Mouse (Mus musculus): ENCODE measurements around the gene Gatc.
"Not testable (repeated sequence)": the region's sequence is repeated elsewhere in the genome, so short reads cannot be mapped to it uniquely, and the experiment has no call there.

Gatc gene

GRCm38 (mm10) chr5:115340577-115341313 is at the start of gene Gatc, which contains the start of gene Triap1:
Gene Gatc, minus strand, starts transcription at chr5:115341178.
Gene Triap1, plus strand, starts transcription at chr5:115341225.
- DNase-seq (ENCODE audit: low spot score): peak; percentile 83

DNA sequence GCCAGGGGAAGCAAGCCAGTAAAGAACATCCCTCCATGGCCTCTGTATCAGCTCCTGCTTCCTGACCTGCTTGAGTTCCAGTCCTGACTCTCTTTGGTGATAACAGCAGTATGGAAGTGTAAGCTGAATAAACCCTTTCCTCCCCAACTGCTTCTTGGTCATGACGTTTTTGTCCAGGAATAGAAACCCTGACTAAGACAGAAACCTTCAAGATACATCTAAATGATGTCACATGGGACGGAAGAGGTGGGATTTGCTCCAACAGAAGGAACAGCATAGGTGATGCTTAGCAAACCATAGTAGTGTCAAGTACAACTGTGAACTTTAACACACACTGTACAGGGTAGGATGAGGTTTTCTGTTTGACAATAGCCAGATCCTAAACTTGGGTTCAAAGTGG is 37.9 kb upstream of the Gatc start:
- DNase-seq (ENCODE audit: low spot score): not testable (repeated sequence)

GRCm38 (mm10) chr5:115375436-115375835 is 34.5 kb upstream of the Gatc start:
- DNase-seq (ENCODE audit: low spot score): no peak

DNA sequence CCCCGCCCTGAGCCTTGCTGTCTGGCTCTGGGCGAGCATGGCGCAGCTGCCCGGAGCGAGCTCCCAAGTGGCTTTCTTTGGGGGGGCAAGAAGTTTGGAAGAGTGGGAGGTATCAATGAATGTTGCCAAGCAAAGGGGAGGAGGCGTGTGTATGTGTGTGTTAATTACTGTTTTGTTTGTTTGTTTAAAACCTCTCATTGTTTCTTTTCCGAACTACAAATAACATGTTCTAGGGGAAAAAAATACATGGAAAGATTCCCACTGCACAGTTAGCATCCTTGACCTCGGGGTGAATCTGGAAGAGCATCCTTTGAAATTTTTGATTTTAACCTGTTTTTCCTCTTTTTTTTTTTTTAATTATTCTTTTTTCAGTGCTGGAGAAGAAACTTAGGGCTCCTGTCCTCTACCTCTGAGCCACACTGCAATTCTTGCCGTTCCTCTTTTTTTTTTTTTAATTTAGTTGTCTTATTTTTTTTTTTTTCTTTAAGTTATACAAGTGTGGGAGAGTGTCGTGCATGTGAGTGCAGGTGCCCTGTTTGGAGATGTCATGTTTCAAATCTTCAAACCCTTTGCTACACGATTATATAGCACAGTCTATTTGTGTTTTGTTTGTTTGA is 33.3 kb upstream of the Gatc start:
- DNase-seq (ENCODE audit: low spot score): no peak

DNA sequence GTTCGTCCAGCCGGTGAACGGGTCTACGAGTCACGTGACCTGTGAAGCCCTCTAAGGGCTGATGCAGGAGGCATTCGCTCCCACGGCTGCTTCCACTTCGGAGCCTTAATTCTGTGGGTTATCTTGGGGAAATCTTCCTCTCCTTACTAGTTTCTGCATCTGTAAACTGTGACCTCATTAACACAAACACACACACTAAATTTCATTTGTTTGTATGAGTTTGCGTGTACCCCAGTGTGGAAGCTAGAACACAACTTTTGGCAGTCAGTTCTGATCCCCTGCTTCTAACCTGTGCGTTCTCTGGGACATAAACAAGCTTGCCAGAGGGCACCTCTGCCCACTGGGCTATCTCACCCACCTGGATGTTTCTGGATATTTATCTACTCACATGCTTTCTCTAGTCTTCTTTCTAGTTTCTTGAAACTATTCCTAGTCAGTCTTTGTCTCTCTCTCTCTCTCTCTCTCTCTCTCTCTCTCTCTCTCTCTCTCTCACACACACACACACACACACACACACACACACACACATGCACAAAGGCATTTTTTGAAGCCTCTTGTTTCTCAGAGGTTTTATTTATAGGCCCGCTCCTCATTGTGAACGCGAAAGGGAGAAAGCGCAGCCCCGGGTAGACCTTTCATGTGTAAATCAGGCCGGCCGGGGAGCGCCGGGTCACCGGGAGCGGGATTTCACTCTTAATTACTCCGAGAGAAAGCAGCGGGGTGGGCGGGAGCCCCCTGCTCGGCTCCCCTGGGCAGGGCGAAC is 32.6 kb upstream of the Gatc start:
- no peak for DNase-seq (ENCODE audit: low spot score)

DNA sequence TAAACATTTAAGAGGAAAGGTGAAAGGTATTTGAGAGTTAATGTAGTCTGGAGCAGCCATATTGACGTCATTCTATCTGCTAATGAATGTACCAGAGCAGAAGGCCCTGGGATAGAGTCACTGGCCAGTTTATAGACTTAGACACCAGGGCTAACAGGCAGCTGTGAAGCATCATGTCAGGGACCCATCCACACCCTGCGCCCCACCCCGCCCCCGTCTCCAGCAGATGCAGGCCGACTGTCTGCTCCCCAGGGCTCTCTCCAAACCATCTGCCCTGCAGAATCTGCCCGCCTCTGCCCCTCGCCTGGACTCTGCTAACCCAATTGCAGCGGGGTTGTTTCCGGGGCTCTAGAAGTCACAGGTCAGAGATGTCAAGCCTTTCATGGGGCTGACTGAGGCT is 30.8 kb upstream of the Gatc start:
- DNase-seq (ENCODE audit: low spot score): no peak

DNA sequence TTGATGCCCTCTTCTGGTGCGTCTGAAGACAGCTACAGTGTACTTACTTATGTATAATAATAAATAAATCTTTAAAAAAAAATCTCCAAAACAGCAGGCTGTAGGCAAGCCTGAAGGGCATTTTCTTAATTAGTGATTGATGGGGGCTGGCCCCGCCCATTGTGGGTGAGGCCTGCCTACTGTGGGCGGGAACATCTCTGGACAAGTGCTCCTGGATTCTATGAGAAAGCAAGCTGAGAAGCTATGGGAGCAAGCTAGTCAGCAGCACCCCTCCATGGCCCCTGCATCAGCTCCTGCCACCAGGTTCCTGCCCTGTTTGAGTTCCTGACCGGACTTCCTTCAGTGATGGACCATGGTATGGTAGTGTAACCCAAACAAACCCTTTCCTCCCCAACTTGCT is 23.8 kb upstream of the Gatc start:
- no peak for DNase-seq (ENCODE audit: low spot score)

- no peak for DNase-seq (ENCODE audit: low spot score)
Observed at GRCm38 (mm10) chr5:115362819-115363714, 22.1 kb upstream of the Gatc start.

- DNase-seq (ENCODE audit: low spot score): no peak
Observed at GRCm38 (mm10) chr5:115362216-115362615, 21.2 kb upstream of the Gatc start.

DNA sequence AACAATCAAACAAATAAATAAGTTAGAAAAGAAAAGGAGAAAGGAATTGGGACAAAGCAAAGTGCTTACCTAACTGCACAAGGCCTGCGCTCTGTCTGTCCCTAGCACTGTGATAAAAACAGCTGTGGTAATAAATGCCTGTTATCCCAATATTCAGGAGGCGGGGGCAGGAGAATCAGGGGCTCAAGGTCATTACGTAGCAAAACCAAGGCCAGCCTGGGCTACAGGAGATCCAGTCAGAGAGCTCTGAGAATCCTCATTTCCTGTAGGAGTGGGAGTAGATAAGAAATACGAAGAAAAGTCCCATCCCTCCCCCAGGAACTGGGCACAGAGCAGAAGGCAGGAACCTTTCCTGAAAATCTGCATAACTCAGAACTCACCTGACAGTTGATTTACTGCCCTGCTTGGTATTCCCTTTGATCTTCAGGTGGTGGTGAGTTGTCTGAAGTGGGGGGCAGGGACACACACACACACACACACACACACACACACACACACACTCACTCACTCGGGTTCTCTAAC is 18.9 kb upstream of the Gatc start:
- no peak for DNase-seq (ENCODE audit: low spot score)

DNA sequence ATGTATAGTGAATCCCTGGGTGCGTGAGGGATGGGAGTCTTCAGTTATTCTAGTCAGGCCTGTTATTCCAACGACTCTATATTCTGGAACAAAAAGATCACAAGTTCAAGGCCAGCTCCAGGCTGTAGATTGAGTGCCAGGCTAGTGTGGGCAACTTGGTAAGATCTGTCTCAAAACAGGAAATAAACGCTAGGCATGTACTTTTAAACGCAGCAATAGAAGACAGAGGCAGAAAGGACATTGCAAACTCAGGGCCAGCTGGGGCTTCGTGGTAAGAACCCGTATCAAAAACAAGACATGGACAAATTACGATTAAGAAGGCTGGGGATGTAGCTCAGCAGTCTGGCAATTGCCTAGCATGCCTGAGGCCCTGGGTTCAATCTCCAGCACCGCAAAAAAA is 18.5 kb upstream of the Gatc start:
- DNase-seq (ENCODE audit: low spot score): no peak

DNA sequence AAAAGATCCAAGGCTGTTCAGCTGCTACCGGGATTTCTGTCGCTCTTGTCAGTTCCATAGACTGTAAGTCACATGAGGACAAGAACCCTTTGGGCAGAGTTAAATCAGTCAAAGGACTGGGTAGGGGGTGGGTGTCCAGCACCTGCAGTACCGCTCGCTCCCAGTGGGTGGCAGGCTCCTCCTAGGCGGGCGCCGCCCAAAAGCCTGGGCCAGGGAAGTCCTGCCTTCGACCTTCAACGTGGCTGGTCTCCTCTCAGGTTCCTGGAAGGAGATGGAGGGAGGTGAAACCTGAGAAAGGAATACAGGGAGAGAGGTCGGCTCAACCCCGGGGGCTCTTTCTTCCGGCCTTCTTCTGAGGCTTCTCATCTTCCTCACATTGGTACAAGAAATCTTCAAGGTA is 17.9 kb upstream of the Gatc start:
- peak; percentile 67 for DNase-seq (ENCODE audit: low spot score)

GRCm38 (mm10) chr5:115355070-115355469 is 14.1 kb upstream of the Gatc start:
- DNase-seq (ENCODE audit: low spot score): no peak

GRCm38 (mm10) chr5:115351348-115351747 is 10.4 kb upstream of the Gatc start:
- no peak for DNase-seq (ENCODE audit: low spot score)

DNA sequence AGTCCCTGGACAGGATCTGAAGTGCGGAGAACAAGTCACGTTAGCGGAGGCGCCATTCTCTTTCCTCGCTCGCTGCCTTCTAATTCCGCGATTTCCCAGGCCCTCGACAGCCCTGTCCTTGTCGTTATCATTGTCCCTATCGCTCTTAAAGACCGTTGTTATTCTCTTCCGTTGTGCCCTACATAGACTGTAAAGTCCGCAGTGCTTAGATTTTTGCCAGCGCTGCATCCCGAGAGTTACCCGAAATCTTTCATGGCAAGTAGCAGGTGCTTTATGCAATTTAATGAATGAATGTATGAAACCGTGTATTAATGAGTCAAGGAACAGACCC is 8.2 kb upstream of the Gatc start:
- no peak for DNase-seq (ENCODE audit: low spot score)

DNA sequence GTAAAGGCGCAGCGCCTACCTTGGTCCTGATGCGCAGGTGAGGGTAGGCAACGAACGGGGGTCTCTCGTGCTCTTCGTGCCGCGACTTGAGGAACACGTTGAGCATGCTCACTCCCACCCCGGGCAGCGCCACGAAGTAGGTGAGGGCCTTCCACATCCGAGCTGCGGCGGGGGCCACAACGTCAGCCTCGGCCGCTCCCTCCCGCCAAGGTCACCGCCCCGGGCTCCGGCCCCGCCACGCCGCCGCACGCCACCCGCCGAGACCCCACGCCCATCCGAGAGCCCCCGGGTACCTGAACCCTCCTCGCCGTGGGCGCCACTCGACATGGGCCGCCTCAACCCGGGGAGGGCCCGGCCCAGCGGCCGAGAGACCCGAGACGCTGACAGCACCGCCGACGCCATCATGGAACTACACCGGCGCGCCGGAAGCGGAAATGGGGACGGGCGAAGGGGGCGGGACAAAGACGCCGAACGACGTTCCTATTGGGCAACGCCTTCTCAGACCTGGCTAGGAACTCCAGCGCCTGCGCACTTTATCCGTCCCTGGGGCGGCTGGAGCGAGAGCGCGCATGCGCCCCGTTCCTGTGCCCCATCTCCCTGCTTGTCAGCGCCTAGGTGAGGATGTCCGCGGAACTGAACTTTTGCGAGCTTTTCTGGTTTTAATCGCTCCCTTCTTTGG is 7.7 kb upstream of the Gatc start, which contains the start of gene Cox6a1:
Gene Cox6a1 (minus strand): TSS at position 436 of the 679 bp plus-strand sequence.
- peak; percentile 99 for DNase-seq (ENCODE audit: low spot score)

GRCm38 (mm10) chr5:115347564-115347963 is 6.6 kb upstream of the Gatc start:
- DNase-seq (ENCODE audit: low spot score): peak; percentile 80

- DNase-seq (ENCODE audit: low spot score): no peak
Observed at GRCm38 (mm10) chr5:115341314-115342165, 562 bp upstream of the Gatc start.

DNA sequence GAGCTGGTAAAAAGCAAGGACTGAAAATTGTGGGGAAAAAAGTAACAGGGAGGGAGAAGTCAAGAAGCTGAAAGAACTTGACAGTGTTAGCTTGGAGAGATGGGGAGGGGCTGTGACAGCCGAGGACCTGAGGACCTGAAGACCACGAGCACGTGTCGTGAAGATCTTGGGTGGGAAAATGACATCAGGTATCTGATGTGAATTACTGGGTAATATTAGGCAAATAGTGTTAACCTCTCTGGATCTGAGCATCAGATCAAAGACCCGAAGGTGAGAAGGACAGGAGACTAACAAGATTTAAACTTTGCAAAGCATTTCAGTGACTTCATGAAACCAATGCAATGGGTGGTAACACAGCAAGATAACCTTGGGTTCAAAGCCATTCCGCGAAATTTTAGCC is 971 bp downstream of the Gatc start:
- DNase-seq (ENCODE audit: low spot score): no peak

DNA sequence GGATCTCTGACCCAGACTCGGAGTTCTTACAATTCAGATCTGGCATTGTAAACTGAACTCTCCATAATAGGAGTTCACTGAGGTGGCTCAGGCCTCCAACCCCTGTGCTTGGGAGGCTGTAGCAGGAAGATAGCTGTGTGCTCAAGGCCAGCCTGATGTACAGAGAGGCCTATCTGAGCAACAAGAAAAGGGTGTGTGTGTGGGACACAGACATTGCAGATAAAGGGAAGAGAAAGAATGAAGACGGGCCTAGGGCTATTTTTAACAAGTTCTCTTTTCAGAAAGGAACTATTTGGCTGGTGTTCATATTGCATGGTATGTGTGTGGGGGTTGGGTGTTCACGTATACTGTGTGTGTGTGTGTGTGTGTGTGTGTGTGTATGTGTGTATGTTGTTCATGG is 7.4 kb downstream of the Gatc start:
- no peak for DNase-seq (ENCODE audit: low spot score)
